Mouse (Mus musculus) liver, postnatal 0 days (tissue): Measurements from ENCODE around the gene Rad50. TPM values are rescaled to one million over a fixed set of nuclear protein-coding genes. Genes with fewer than 3 reads are reported as not detected.

Source experiments
- ATAC-seq: fragments of 200-750 bp; cut with Nextera tagmentation; 2 replicates; pipeline ENCODE4 v1.8.0; 2017; ENCODE audit warnings: mild to moderate bottlenecking, moderate library complexity
- DNase-seq: peaks from one replicate; pipeline ENCODE4 v3.0.0-alpha.2; 2016
- H3K27ac ChIP-seq: fragments of 300-500 bp; sonication (generic); 2 replicates; pipeline ENCODE4 v1.5.1; 2014; ENCODE audit warnings: antibody characterized with exemption, moderate library complexity, mild to moderate bottlenecking, low read depth
- H3K27me3 ChIP-seq: fragments of 300-500 bp; sonication (generic); 2 replicates; pipeline ENCODE4 v1.6.1; 2014; ENCODE audit warnings: low read length, control low read depth, mixed read lengths; ENCODE audit not compliant: insufficient read depth
- H3K36me3 ChIP-seq: fragments of 300-500 bp; sonication (generic); replicated peaks from 2 replicates; pipeline ENCODE4 v1.6.1; 2014; ENCODE audit warnings: mild to moderate bottlenecking, control low read depth, low read length, moderate library complexity, mixed read lengths; ENCODE audit not compliant: insufficient read depth
- H3K4me1 ChIP-seq: fragments of 300-500 bp; sonication (generic); 2 replicates; pipeline ENCODE4 v1.6.1; 2014; ENCODE audit warnings: antibody characterized with exemption, mild to moderate bottlenecking, control low read depth; ENCODE audit not compliant: insufficient read depth
- H3K4me2 ChIP-seq: fragments of 300-500 bp; sonication (generic); 2 replicates; pipeline ENCODE4 v1.6.1; 2014; ENCODE audit warnings: low read depth, mild to moderate bottlenecking, low read length, moderate library complexity, mixed read lengths
- H3K4me3 ChIP-seq: fragments of 300-500 bp; sonication (generic); 2 replicates; pipeline ENCODE4 v1.5.1; 2014; ENCODE audit warnings: low read depth, low read length
- H3K9ac ChIP-seq: fragments of 300-500 bp; sonication (generic); replicated peaks from 2 replicates; pipeline ENCODE4 v1.6.1; 2014; ENCODE audit warnings: mild to moderate bottlenecking, moderate library complexity
- H3K9me3 ChIP-seq: fragments of 300-500 bp; sonication (generic); 2 replicates; pipeline ENCODE4 v1.6.1; 2016; ENCODE audit warnings: mild to moderate bottlenecking, control low read depth, low read length, mixed read lengths
- CTCF ChIP-seq: sonication (generic); IDR thresholded peaks from 2 replicates; pipeline ENCODE4 v1.5.1; 2016; ENCODE audit warnings: antibody characterized with exemption, low read depth
- EP300 ChIP-seq: IDR thresholded peaks from 2 replicates; pipeline ENCODE4 v1.6.1; 2016; ENCODE audit warnings: antibody characterized with exemption, low read depth, mild to moderate bottlenecking
- WGBS: fragments of 180-500 bp; shearing (Covaris S2); extraction: QIAGEN DNeasy Blood & Tissue Kit; methylation state at CpG from one replicate; pipeline ENCODE4 v1.1.7; 2014; ENCODE audit not compliant: insufficient replicate concordance; 5-methylcytosine and 5-hydroxymethylcytosine counted together
- polyA plus RNA-seq: library from polyadenylated mRNA; unstranded; fragments of >200 nt; fragmentation: Nextera tagmentation; extraction: Ambion mirVana; gene quantifications from 2 replicates; pipeline ENCODE4 v1.2.1, GENCODE M21; 2015

Rad50 gene
- polyA plus RNA-seq, 1 experiment from 2014 or later: 11.1 TPM

DNA sequence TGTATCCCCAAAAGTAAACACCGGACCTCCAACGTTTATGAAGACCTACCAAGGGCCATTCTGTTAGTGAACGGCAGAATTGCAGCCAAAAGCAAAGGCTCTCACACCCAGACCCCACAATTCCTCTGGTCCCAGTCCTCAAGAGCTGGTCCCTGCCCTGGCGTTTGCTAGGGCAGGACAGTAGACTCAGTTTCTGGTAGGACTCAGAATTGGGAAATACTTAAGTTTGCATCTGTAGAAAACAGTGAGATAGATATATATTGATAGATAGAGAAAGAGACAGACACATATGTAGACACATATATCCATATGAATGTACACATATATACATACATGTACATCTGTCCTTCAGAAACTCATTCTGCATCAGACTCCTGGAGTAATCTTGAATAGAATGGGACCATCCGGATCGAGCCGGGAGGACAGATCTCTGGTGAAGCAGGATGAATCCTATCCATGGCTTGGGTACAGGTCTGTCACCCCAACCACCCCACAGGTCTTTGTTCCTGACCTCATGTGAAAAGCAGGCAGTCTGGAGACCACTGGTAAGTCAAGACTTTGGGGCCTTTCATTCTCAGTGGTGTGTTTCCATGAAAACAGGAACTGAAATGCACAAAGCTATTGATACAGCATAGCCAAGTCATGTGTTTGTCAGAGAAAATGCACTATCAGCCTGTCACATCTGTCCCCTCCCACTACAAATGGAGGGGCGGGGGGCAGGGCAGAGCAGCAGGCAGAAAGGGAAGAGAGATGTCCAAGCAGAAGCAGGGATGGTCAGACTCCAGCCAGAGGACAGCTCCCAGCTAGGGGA is 90.2 kb downstream of the Rad50 start:
- peak; percentile 33; the same call in 1 of the 2 replicates for ATAC-seq
- no peak for TF ChIP-seq EP300
- TF ChIP-seq CTCF: no peak
- H3K36me3 ChIP-seq: no peaks in the 10 kb centered on the region
- no peaks in the 10 kb centered on the region for H3K9me3 ChIP-seq
- H3K27me3 ChIP-seq: no peaks in the 10 kb centered on the region
- no peak overlapping the region for H3K9ac ChIP-seq
- 0 out of 2 replicates have a peak overlapping the region, but pooled peaks have one; percentile 9 for H3K4me2 ChIP-seq
- H3K27ac ChIP-seq: no peak overlapping the region
- H3K4me3 ChIP-seq: no peak overlapping the region
- H3K4me1 ChIP-seq: peaks cover 6% of the 10 kb centered on the region
- peak; percentile 42 for DNase-seq
- WGBS: 60% methylated on average over 8 of the region's 8 CpGs

DNA sequence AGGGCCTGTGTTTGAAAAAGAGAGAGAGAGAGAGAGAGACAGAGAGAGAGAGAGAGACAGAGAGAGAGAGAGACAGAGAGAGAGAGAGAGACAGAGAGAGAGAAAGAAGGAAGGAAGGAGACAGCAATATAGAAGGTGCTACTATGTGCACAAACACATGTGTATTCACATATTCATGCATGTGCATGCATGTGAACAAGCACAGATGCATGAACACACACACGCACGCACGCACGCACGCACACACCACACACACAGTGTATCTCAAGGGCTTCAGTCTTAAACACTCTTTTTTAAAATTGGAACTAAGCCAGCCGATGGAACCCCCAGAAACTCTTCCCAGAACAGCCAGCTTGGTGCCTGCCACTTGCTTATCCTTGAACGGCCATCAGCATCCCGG is 91.5 kb downstream of the Rad50 start:
- H3K9ac ChIP-seq: no peak overlapping the region
- no peak overlapping the region for H3K27ac ChIP-seq
- H3K4me3 ChIP-seq: no peak overlapping the region

DNA sequence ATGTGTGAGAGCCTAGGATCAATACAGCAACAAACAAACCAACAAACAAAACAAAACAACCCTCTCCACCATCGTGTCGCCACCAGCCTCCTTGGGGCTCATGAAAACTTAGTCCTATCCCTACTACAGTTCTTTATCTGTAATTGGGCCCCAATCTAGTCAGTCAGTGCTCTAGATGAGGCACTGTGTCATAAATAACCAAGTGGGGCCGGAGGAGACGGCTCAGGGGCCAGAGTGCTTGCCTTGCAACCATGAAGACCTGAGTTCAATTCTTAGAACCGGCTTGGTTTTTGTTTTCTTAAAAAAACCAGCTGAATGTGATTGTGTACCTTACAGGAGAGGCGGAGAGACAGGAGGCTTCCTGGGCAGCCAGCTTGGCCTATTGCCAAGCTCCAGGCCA is 91.9 kb downstream of the Rad50 start:
- no peak overlapping the region for H3K27ac ChIP-seq
- no peak overlapping the region for H3K4me3 ChIP-seq
- ATAC-seq (no peak), DNase-seq (no peak)
- 43% methylated on average over 6 of the region's 6 CpGs for WGBS
- H3K4me1 ChIP-seq: peaks cover 6% of the 10 kb centered on the region
- H3K27me3 ChIP-seq: no peaks in the 10 kb centered on the region
- no peak overlapping the region for H3K4me2 ChIP-seq
- H3K36me3 ChIP-seq: no peaks in the 10 kb centered on the region
- H3K9ac ChIP-seq: no peak overlapping the region
- no peaks in the 10 kb centered on the region for H3K9me3 ChIP-seq
- TF ChIP-seq EP300: no peak
- no peak for TF ChIP-seq CTCF

More for the DNA sequence above, 91.5 kb downstream of the Rad50 start:
- DNase-seq (no peak), ATAC-seq (no peak)
- WGBS: 90% methylated on average over 8 of the region's 8 CpGs
- Histone ChIP-seq H3K36me3 (no peaks in the 10 kb centered on the region), H3K4me2 (no peak overlapping the region), H3K9me3 (no peaks in the 10 kb centered on the region), H3K4me1 (peaks cover 6% of the 10 kb centered on the region), H3K27me3 (no peaks in the 10 kb centered on the region)
- TF ChIP-seq CTCF: no peak
- TF ChIP-seq EP300: no peak

DNA sequence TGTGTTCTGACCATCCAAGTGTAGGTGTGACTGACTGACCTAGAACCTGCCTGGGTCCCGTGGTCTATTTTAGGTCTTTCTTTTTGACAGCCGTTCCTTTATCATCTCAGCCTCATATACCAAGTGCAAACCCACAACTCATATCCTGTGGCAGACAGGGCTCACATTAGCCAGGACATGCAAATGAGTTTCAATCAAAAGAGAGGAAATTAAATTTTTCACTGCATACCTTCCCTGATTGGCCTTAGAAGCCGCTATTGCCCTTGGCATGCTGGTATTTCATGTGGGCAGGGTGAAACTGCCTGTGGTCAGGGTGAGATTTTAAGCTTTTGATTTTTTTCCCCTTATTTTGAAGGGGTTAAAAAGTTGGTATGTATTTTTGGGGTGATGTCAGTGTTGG is 97.4 kb downstream of the Rad50 start:
- DNase-seq: no peak
- no peaks in the 10 kb centered on the region for H3K4me1 ChIP-seq
- no peaks in the 10 kb centered on the region for H3K27me3 ChIP-seq
- no peak overlapping the region for H3K9ac ChIP-seq
- TF ChIP-seq EP300 (no peak), CTCF (no peak)
- 48% methylated on average over 3 of the region's 3 CpGs for WGBS
- H3K27ac ChIP-seq: no peak overlapping the region
- H3K4me3 ChIP-seq: no peak overlapping the region
- H3K9me3 ChIP-seq: no peaks in the 10 kb centered on the region
- H3K4me2 ChIP-seq: no peak overlapping the region
- H3K36me3 ChIP-seq: no peaks in the 10 kb centered on the region
- ATAC-seq: no peak

DNA sequence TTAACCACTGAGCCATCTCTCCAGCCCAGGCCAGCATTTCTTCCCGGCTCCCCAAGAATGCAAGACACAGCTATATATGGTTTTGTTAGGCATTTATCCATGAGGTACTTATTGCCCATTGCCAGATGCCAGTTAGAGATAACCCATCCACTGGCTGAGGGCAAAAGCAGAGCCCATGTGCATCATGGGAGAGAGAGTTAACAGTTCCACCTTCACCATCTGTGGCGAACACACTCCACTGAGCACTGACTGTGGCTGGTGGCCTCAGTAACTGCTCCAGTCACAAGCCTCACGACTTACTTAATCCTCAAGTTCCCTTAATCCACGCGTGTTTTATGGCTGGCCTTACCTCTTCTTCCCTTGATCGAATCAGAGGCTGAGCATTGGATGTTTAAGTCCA is 97.9 kb downstream of the Rad50 start:
- no peaks in the 10 kb centered on the region for H3K27me3 ChIP-seq
- ATAC-seq (peak; percentile 56), DNase-seq (no peak)
- H3K36me3 ChIP-seq: no peaks in the 10 kb centered on the region
- TF ChIP-seq CTCF (no peak), EP300 (0 out of 2 replicates have a peak, but pooled peaks have one; percentile 16)
- no peak overlapping the region for H3K9ac ChIP-seq
- H3K27ac ChIP-seq: no peak overlapping the region
- no peak overlapping the region for H3K4me2 ChIP-seq
- H3K4me1 ChIP-seq: no peaks in the 10 kb centered on the region
- WGBS: 43% methylated on average over 6 of the region's 6 CpGs
- H3K4me3 ChIP-seq: no peak overlapping the region
- no peaks in the 10 kb centered on the region for H3K9me3 ChIP-seq

DNA sequence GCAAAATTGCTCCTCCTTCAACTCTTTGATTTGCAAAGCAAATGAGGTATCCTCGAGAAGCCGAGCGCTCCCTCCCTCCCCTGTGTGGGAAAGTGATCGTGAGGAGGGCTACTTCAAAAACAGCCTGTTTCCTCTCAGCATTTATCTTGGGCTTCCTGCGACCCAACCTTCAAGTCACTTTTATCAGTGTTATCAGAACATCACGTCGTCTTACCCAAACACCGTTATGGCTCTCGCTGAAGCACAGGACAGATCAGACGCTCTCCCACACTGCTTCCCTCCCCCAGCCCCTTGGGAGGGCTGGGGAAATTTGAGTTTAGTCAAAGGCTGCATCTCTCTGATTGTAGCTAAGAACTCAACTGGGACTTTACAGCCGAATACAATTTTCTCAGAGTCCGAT is 101.5 kb downstream of the Rad50 start:
- WGBS: 10% methylated on average over 12 of the region's 12 CpGs
- TF ChIP-seq EP300 (no peak), CTCF (no peak)

More for the DNA sequence above, 101.5 kb downstream of the Rad50 start:
- Histone ChIP-seq H3K4me2 (peak overlapping the region; percentile 4; the same call in 1 of the 2 replicates), H3K4me3 (no peak overlapping the region), H3K27ac (no peak overlapping the region), H3K36me3 (no peaks in the 10 kb centered on the region), H3K9me3 (no peaks in the 10 kb centered on the region), H3K4me1 (no peaks in the 10 kb centered on the region), H3K27me3 (no peaks in the 10 kb centered on the region), H3K9ac (no peak overlapping the region)
- DNase-seq (no peak), ATAC-seq (no peak)
